Mouse (Mus musculus) small intestine, adult 2 months (tissue): ENCODE data around the gene Nin.

Experiments
- CTCF ChIP-seq: fragments of 200-500 bp; IDR thresholded peaks from 2 replicates; pipeline ENCODE4 v1.5.1; 2012; ENCODE audit warnings: low read depth, mild to moderate bottlenecking, control low read depth, inconsistent platforms, low read length, moderate library complexity, mixed read lengths; ENCODE audit not compliant: insufficient replicate concordance, insufficient read length; ENCODE audit errors: extremely low read depth
- POLR2A ChIP-seq: fragments of 200-500 bp; IDR thresholded peaks from 2 replicates; pipeline ENCODE4 v1.6.1; 2012; ENCODE audit warnings: low read depth, mild to moderate bottlenecking, control low read depth, inconsistent platforms, low read length, moderate library complexity

DNA sequence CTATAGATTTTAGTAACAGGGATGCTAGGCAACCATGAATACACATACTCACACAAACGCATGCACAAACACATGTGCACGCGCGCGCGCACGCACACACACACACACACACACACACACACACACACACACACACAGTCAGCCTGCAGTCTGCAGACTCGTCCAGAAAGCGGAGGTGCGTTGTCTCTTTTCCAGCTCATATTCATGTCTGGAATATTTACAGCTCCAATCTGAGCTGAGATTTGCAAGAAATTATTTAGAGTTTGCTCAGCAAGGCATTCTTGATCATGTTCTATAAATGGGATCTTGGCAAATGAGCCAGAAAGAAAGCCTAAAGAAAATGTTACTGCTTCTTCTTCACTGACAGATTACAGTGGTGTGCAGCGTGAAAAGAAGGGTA is 37.0 kb downstream of the Nin start:
- no peak for TF ChIP-seq POLR2A
- no peak for TF ChIP-seq CTCF
